Mouse (Mus musculus) small intestine, adult 2 months (tissue): ENCODE measurements at regions not wholly inside any gene's neighbourhood (a gene's known extent, or its start where the extent isn't known, plus 50 kb on each side); places are given as distances from the start of the nearest gene placed in this dataset.

Experiments used
- CTCF ChIP-seq: fragments of 200-500 bp; IDR thresholded peaks from 2 replicates; pipeline ENCODE4 v1.5.1; 2012; ENCODE audit warnings: low read depth, mild to moderate bottlenecking, control low read depth, inconsistent platforms, low read length, moderate library complexity, mixed read lengths; ENCODE audit not compliant: insufficient replicate concordance, insufficient read length; ENCODE audit errors: extremely low read depth
- POLR2A ChIP-seq: fragments of 200-500 bp; IDR thresholded peaks from 2 replicates; pipeline ENCODE4 v1.6.1; 2012; ENCODE audit warnings: low read depth, mild to moderate bottlenecking, control low read depth, inconsistent platforms, low read length, moderate library complexity

DNA sequence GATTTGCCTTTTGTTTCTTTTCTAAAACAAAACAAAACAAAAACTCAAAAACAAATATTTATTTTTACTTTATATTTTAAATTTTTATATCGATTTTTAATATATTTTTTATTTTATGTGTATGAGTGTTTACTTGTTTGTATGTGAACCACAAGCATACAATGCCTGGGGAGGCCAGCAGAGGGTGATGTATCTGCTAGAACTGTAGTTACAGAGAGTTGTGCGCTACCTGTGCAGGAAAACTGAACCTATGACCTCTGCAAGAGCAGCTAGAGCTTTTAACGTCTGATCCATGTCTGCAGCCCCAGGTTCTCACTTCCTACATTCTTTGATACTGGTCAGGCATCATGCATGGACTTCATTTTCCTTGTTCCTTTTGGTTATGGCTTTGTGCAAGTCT is 76.2 kb upstream of the Zfp706 start:
- TF ChIP-seq POLR2A (no peak), CTCF (no peak)
